Mouse (Mus musculus): ENCODE measurements around the gene Smcr8. TPM values are rescaled to one million over a fixed set of nuclear protein-coding genes. Genes with fewer than 3 reads are reported as not detected.

The Smcr8 gene
- polyA plus RNA-seq, 1 experiment from 2014 or later: 6.6 TPM

- no peak for ATAC-seq
- Histone ChIP-seq H3K4me3 (replicated peaks) (no peak overlapping the region), H3K9ac (no peak overlapping the region), H3K27ac (no peak overlapping the region), H3K27me3 (replicated peaks) (no peaks in the 10 kb centered on the region), H3K4me1 (replicated peaks) (0 out of 2 replicates have a peak, but pooled peaks cover 4% of the 10 kb centered on the region), H3K4me2 (replicated peaks) (no peak overlapping the region), H3K9me3 (no peaks in the 10 kb centered on the region), H3K36me3 (no peaks in the 10 kb centered on the region)
- WGBS: 53% methylated on average over 1 of the region's 1 CpGs
Measured at GRCm38 (mm10) chr11:60826700-60827099, 49.4 kb downstream of the Smcr8 start.

- Histone ChIP-seq H3K4me1 (replicated peaks) (0 out of 2 replicates have a peak, but pooled peaks cover 4% of the 10 kb centered on the region), H3K27me3 (replicated peaks) (no peaks in the 10 kb centered on the region), H3K9ac (no peak overlapping the region), H3K4me3 (replicated peaks) (no peak overlapping the region), H3K36me3 (no peaks in the 10 kb centered on the region), H3K4me2 (replicated peaks) (no peak overlapping the region), H3K27ac (no peak overlapping the region), H3K9me3 (no peaks in the 10 kb centered on the region)
- ATAC-seq: no peak
- 74% methylated on average over 4 of the region's 4 CpGs for WGBS
Measured at GRCm38 (mm10) chr11:60827241-60827945, 50.1 kb downstream of the Smcr8 start.

GRCm38 (mm10) chr11:60828903-60829302 is 51.6 kb downstream of the Smcr8 start:
- 26% methylated on average over 2 of the region's 2 CpGs for WGBS
- ATAC-seq: no peak
- Histone ChIP-seq H3K27ac (no peak overlapping the region), H3K9ac (no peak overlapping the region), H3K36me3 (no peaks in the 10 kb centered on the region), H3K4me3 (replicated peaks) (no peak overlapping the region), H3K27me3 (replicated peaks) (no peaks in the 10 kb centered on the region), H3K4me2 (replicated peaks) (no peak overlapping the region), H3K9me3 (no peaks in the 10 kb centered on the region), H3K4me1 (replicated peaks) (0 out of 2 replicates have a peak, but pooled peaks cover 4% of the 10 kb centered on the region)

GRCm38 (mm10) chr11:60830433-60831052 is 53.2 kb downstream of the Smcr8 start, which contains the start of gene Dhrs7b:
Gene Dhrs7b, plus strand, starts transcription at chr11:60830631.
- H3K4me1 ChIP-seq (replicated peaks): 0 out of 2 replicates have a peak, but pooled peaks cover 4% of the 10 kb centered on the region
- H3K27me3 ChIP-seq (replicated peaks): no peaks in the 10 kb centered on the region
- peak; percentile 98 for ATAC-seq
- under 1% methylated on average over 34 of the region's 34 CpGs for WGBS
- H3K4me2 ChIP-seq (replicated peaks): peak within 1 kb of the TSS; percentile 83
- H3K27ac ChIP-seq: peak within 1 kb of the TSS; percentile 80
- H3K36me3 ChIP-seq: no peaks in the 10 kb centered on the region
- no peaks in the 10 kb centered on the region for H3K9me3 ChIP-seq
- peak within 1 kb of the TSS; percentile 76 for H3K4me3 ChIP-seq (replicated peaks)
- peak within 1 kb of the TSS; percentile 75 for H3K9ac ChIP-seq

GRCm38 (mm10) chr11:60836897-60837296 is 59.6 kb downstream of the Smcr8 start:
- H3K36me3 ChIP-seq: no peaks in the 10 kb centered on the region
- no peak overlapping the region for H3K27ac ChIP-seq
- H3K4me3 ChIP-seq (replicated peaks): no peak overlapping the region
- H3K9me3 ChIP-seq: no peaks in the 10 kb centered on the region
- no peaks in the 10 kb centered on the region for H3K27me3 ChIP-seq (replicated peaks)
- no peak overlapping the region for H3K9ac ChIP-seq
- ATAC-seq: no peak
- H3K4me1 ChIP-seq (replicated peaks): no peaks in the 10 kb centered on the region
- WGBS: 94% methylated on average over 6 of the region's 6 CpGs
- no peak overlapping the region for H3K4me2 ChIP-seq (replicated peaks)

Other genes with a start within 250 kb of the Smcr8 start
- 39.5 and 44.9 TPM in 2 replicates for gene Alkbh5, start 241.1 kb upstream of the Smcr8 start, polyA plus RNA-seq (2015; fragmentation: Nextera tagmentation; extraction: Ambion mirVana)
- 32.6 and 34.3 TPM in 2 replicates for gene Llgl1, start 77.8 kb upstream of the Smcr8 start, polyA plus RNA-seq (2015; fragmentation: Nextera tagmentation; extraction: Ambion mirVana)
- 74.8 and 86.2 TPM in 2 replicates for gene Flii, start 50.3 kb upstream of the Smcr8 start, polyA plus RNA-seq (2015; fragmentation: Nextera tagmentation; extraction: Ambion mirVana)
- gene Mief2, start 49.1 kb upstream of the Smcr8 start, polyA plus RNA-seq (2015; fragmentation: Nextera tagmentation; extraction: Ambion mirVana): 9.3 and 9.4 TPM in 2 replicates
- 12.1 and 13.0 TPM in 2 replicates for gene Top3a, start 159 bp upstream of the Smcr8 start, polyA plus RNA-seq (2015; fragmentation: Nextera tagmentation; extraction: Ambion mirVana)
- 108 and 115 TPM in 2 replicates for gene Shmt1, start 34.2 kb downstream of the Smcr8 start, polyA plus RNA-seq (2015; fragmentation: Nextera tagmentation; extraction: Ambion mirVana)
- 55.4 and 56.9 TPM in 2 replicates for gene Dhrs7b, start 53.1 kb downstream of the Smcr8 start, polyA plus RNA-seq (2015; fragmentation: Nextera tagmentation; extraction: Ambion mirVana)
- gene Tmem11, start 101.7 kb downstream of the Smcr8 start, polyA plus RNA-seq (2015; fragmentation: Nextera tagmentation; extraction: Ambion mirVana): 62.9 and 70.9 TPM in 2 replicates
- 9.6 and 11.9 TPM in 2 replicates for gene Natd1, start 137.2 kb downstream of the Smcr8 start, polyA plus RNA-seq (2015; fragmentation: Nextera tagmentation; extraction: Ambion mirVana)
- gene Map2k3, start 154.5 kb downstream of the Smcr8 start, polyA plus RNA-seq (2015; fragmentation: Nextera tagmentation; extraction: Ambion mirVana): 127 and 144 TPM in 2 replicates
- gene Kcnj12, start 245.0 kb downstream of the Smcr8 start, polyA plus RNA-seq (2015; fragmentation: Nextera tagmentation; extraction: Ambion mirVana): 1.6 and 1.9 TPM in 2 replicates

Measured in intestine, embryonic 15.5 days (tissue).